Mouse (Mus musculus) left cerebral cortex, postnatal 36 days (tissue): Measurements from ENCODE around the gene Ssna1. TPM values are rescaled to one million over a fixed set of nuclear protein-coding genes. Genes with fewer than 3 reads are reported as not detected.

Experiments
- DNase-seq, 2 experiments: peaks; one replicate each; pipeline ENCODE4 v3.0.0; 2021 to 2022; ENCODE audit warnings: low spot score in 2 of 2, mixed read lengths in 1 of 2
- intact Hi-C: fragments of 180-260 bp; cut with DNase I; formaldehyde crosslinking; loops from one replicate; pipeline ENCODE4 v1.15.1; 2025
- total RNA-seq, 2 experiments: library from RNA; stranded (reverse); gene quantifications; 2 replicates each; pipeline ENCODE4 v1.2.3; 2021

Gene Ssna1
- total RNA-seq, 2 experiments from 2014 or later, result 60.1 to 68.3 TPM

DNA sequence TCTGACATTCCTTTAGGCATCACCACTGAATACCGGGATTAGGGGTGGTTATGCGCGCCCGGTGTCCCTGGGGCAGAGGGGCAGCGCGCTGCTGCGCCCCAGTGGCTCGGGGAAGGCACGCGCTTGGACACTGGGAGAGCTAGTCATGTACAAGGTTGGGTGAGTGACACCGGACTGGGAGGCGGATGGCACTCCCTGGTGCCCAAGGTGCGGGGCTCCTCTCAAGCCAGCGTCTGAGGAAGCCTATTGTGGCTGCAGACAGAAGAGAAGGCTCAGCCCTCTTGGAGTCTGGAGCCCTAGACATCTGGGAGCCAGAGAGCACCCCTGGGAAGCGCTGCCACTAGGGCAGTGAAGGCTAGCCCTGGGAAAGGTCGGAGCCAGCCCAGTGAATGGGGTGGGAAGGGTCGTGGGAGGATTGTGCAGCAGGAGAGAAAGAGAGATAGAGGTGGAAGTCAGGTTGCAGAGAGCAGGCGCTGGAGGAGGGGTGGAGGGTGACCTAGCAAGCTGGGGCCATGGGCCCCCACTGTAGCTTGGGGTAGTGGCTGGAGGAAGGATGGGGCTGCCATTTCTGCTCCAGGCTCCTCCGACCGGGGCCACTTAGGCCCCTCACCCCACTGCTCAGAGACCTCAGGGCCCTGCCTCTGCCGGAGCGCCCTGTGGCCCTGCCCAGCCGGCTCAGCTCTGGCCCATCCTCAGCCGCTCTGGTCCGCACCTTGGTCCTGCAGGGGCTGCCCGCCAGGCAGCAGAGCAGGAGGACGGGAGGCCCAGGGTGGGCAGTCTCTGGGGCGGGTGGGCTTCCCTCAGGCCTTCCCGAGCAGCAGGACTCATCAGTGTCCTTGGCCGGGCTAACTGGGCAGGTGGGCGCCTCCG lies 19.2 kb upstream of the Ssna1 start:
- intact Hi-C loops, result no loop called here
- no peak for DNase-seq

DNA sequence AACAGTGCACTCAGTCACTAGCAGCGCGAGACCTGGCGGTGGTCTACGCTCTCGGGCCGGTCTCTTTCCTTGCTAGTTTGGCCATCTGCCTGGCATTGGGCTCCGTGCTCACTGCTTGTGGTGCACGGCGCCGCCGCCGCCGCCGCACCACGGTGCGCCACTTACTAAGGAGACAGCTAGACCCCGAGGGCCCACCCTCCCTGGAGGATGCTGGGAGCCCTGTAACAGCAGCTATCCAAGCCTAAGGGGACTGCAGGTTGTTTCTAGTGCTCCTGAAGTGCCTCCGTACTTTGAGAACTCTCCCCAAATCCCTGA lies 18.5 kb upstream of the Ssna1 start:
- peak in 1 of 2 experiments; percentile 60 for DNase-seq
- intact Hi-C loops, result no loop called here

DNA sequence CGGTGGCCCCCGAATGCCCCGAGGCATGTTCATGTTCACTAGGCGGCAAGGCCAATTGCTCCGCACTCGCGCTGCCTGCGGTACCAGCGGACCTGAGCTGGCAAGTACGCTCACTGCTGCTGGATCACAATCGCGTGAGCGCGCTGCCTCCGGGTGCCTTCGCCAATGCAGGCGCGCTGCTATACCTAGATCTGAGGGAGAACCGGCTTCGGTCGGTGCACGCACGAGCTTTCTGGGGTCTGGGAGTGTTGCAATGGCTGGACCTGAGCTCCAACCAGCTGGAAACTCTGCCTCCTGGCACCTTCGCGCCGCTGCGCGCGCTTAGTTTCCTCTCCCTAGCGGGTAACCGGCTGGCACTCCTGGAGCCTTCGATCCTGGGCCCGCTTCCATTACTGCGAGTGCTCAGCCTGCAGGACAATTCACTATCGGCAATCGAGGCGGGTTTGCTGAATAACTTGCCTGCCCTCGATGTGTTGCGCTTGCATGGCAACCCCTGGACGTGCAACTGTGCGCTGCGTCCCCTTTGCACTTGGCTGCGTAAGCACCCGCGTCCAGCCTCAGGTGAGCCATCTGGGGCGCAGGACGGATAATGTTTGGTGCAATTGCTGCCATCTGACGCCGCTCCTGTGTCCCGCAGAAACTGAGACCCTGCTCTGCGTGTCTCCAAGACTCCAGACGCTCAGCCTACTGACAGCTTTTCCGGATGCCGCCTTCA lies 18.0 kb upstream of the Ssna1 start:
- DNase-seq, result peak; percentile 75 to 78
- intact Hi-C loops, result no loop called here

DNA sequence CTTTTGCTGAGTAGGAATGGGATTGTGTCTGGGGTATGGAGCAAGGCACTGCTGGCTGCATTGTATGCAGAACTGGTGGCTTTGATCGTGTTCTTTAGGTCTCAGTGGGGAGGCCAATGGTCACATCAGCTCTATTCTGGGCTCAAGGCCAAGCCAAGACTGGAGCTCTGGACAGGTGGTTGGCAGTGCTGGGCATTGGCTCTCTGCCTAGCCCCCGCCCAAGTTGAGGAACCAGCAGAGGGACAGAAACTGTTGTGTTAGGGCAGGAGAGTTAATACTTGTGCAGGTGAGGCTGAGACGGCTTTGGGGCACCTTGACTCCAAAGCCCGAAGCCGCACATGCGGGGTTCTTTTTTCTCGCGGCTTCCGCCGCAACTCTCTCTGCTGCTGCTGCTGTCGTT lies 17.4 kb upstream of the Ssna1 start, which contains the start of gene Lrrc26:
Lrrc26 (plus strand) TSS at position 265 of the 400 bp plus-strand sequence.
- intact Hi-C loops, result no loop called here
- DNase-seq, result no peak

DNA sequence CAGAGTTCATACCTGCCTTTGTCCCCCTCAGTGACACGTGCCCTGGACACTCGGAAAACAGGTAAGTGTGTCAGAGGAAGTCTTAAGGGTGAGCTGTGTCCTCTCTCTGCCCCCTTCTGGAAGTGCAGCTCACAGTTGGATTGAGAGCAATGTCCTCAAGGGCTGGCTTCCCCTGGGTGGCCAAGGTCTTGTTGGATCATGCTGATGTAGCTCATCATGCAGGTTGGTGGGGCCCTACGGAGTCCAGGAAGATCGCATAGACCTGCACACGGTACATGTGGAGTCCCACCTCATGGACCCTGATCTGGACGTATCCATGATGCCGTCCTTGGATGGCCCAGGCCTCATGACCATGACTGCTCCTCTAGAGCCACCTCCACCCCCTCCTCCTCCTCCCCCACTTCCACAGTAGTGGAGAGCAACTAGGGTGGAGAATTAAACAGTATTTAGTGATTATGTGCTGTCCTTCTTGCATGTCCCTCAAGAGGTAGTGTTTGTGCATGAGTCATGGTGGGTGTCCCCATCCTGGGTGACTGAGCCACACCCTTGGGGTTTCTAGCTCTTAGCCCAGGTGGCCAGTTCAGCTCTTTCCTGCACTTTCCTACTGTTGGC lies 16.6 kb upstream of the Ssna1 start:
- no peak for DNase-seq
- intact Hi-C loops, result no loop called here

DNA sequence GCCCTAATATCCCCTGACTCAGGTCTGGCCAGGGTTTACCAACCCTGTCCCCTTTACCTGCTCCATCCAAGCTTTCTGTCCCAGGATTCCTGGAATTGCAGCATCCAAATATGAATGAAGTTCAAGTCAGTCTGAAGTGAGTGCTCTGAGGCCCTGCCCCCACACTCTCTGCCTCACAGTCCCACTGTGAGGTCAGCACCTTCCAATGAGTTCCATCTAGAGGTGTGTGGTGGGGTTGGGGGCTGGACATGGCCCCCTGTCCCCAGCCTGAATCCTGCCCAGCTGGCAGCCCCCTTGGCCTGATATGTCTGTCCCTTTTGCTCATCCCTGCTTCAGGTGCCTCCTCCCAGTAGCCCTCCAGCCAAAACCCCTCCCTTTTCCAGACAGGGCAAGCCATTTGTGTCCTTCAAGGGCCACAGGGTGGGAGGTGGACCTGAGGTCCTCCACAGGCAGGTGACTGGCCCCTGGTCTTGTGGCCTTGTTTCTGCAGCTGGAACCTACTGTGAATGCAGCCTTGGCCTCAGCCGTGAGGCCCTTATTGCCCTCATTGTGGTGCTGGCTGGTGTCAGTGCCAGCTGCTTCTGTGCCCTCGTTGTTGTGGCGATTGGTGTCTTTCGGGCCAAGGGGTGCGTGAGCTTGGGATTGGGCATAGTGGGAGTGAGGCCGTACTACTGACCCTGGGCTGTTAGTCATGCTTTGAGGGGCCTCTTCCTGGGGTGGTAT lies 15.8 kb upstream of the Ssna1 start, which contains the start of gene Tmem210:
Tmem210 (plus strand) TSS at position 219 of the 723 bp plus-strand sequence.
- intact Hi-C loops, result no loop called here
- DNase-seq, result no peak

DNA sequence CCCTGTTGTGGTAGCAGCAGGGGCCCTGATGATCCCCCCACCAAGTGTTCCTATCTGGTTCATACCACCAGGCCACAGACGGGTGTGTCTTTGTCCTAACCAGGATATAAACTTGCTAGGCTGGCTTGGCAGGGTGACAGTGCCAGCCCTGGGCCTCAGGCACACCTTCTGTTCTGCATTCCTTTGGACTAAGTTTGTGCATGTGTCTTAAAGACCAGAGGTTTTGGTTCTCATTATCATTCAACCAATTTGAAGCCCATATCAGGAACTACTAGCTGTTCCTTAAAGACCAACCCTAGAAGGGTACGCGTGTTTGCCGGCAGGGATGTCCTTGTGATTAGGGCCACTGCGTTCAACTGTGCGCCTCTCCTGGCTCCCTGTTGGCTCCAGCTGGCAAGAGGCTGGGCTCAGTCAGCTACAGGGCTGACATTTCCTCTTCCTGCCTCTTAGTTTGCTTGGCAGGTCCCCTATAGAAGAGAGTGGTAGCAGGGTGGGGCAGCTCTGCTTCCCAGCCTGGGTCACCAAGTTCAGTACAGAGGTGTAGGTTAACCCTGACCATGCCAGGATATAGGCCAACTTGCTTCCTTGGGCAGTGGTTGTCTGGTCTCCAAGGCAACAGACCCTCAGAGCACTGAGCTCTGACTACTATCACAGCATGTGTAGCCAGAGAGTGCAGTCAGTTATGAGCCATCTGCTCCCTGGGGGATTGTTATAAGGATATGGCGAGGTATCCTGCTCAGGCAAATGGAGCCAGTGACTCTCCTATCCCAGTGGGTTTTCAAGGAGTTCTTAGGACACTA lies 14.8 kb upstream of the Ssna1 start:
- intact Hi-C loops, result no loop called here
- no peak for DNase-seq

DNA sequence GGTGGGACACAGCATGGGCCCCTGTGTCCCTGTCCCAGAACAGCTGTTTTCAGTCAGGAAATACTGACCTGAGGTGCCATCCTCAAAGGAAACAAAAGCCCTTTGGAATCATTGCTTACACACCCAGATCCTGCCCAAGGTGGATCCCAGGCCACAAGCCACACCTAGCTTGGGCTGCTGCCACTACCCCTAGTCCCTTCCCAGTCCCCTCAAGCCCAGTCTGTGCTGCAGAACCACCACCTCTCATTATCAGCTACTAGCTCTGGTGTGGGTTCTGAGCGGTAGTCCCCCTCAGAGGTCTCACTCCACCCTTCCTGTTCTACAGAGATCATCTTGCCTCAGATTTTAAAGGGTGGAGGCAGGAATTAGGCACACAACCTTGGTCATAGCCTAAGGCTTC lies 14.1 kb upstream of the Ssna1 start:
- intact Hi-C loops, result no loop called here
- no peak for DNase-seq

DNA sequence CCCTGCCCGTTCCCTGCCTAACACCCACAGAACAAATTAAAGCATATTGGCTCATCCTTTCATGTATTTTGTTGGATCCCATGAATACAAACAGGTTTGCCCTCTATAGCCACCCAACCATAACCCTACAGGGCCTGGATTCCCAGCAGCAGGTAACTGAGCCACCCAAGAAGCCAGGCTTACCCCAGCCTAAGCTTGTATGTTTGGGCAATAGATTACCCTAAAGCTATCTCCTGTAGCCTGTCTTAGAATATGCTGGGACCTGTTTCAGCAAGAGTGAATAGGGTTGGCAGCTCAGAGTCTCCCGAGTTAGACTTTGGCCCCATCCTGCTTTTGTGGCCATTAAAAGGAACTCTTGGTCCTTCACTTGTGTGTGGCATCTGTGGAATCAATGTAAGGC lies 13.3 kb upstream of the Ssna1 start:
- intact Hi-C loops, result no loop called here
- no peak for DNase-seq

DNA sequence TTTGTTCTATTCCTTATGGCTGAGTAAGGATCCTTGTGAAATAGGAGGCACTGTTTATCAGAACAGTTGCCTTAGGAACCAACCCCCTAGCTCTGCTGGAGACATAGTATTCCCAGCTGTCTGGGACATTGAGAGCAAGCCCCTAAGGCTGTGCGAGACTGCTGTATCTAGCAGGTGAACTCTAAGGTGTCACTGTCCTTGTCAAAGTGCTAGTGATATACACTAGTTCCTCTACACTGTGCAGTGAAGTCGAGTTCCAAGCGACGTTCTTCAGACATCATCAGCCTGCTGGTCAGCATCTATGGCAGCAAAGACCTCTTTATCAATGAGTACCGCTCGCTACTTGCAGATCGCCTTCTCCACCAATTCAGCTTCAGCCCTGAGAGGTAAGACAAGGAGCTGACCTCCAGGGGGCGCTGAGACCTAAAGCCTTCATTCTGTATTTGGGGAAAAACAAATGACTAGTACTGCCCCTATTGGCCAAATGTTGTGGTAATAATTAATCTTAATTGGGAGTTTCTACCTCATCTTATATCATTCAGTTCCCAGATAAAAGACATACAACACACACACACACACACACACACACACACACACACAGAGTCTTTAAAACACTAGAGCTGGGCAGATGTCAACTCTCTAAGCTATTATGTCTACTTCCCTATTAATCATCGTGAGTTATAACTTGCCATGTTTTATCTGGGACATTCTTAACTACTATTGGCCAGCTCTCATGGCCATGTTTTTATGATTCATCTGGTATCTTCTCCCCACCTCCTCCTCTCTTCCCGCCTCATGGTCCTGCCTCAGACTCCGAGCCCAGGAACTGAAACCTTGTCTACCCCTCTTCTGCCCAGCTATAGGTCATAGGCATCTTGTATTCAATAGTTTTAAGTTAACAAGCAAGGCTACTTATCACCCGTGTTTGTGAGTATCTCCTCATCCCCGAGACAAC lies 7.0 kb upstream of the Ssna1 start:
- DNase-seq, result peak in 1 of 2 experiments; percentile 74
- intact Hi-C loops, result loop anchor here (5.0 kb wide), 1 partner anchor 123 kb away; no protein-coding TSS in a partner anchor

DNA sequence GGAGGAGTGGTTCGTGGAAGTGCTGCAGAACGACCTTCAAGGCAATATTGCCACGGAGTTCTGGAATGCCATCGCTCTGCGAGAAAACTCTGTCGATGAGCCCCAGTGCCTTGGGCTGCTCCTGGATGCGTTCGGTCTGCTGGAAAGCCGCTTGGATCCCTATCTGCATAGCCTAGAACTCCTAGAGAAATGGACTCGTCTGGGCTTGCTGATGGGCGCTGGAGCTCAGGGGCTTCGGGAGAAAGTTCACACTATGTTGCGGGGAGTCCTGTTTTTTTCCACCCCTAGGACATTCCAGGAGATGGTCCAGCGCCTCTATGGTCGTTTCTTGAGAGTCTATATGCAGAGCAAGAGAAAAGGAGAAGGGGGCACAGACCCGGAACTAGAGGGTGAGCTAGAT lies 772 bp upstream of the Ssna1 start:
- intact Hi-C loops, result loop anchor here (1.0 to 5.0 kb wide), 2 partner anchors 20 to 59 kb away; partner anchors contain the start of gene Man1b1
- no peak for DNase-seq

DNA sequence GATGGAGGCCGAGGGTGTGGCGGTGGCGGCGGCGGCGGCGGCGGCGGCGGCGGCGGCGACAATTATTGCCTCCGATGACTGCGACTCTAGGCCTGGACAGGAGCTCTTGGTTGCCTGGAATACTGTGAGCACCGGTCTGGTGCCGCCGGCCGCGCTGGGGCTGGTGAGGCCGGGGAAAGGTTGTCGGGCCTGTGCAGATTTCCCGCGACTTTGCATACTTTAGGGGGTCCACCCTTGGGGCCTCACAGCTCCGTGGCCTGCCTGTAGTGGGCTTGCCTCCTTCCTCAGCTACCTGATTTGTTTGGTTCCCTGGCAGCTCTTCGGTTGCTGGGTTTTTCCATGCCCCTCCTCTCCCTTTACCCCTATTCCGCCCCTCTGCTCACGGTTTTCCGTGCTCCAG lies 277 bp upstream of the Ssna1 start:
- intact Hi-C loops, result loop anchor here (5.0 kb wide), 1 partner anchor 60 kb away; the partner anchor contains the start of gene Man1b1
- no peak for DNase-seq

DNA sequence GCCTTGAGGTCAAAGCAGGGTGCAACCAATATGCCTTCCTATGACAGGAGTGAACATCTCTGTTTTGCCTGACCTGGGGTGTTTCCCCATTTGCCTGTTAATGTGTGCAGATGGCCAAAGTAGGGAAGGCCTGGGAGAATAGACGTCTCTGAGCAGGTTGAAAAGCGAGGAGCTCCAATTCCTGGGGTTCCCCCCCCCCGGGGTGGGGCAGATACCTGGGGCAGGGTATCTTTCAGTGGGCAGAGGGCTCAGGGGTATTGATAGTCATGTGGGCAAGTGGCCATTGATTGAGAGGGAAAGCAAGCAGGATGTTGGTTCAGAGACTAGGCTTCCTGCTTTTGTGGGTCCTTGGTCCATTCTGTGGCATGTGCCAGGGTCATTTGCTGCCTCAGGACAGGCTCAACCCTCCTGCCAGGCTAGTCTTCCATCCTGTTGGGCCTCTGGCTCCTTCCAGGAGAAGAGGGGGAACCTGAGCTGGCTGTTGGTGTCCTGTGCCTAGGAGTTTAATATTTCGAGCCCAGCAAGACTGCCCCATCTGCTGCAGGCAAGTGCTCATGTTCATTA lies 4.4 kb downstream of the Ssna1 start:
- no peak for DNase-seq
- intact Hi-C loops, result no loop called here

DNA sequence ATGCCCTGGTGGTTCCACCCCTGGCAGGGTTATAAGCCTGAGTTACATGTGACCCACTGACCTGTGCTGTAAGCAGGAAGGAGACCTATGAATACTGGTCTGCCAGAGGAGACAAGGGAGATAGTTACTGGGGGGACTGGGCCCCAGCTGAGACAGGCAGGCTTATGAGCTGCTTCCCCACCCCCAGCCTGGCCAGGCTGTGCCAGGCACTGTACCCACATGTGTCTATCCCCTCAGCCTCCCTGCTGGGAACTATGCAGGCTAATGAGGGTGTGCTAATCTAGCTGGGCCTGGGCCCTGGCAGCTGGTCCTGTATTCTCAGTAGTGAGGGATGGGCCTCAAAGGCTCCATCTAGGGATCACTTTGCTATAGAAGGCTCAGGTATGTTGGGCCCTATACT lies 5.0 kb downstream of the Ssna1 start:
- DNase-seq, result no peak

DNA sequence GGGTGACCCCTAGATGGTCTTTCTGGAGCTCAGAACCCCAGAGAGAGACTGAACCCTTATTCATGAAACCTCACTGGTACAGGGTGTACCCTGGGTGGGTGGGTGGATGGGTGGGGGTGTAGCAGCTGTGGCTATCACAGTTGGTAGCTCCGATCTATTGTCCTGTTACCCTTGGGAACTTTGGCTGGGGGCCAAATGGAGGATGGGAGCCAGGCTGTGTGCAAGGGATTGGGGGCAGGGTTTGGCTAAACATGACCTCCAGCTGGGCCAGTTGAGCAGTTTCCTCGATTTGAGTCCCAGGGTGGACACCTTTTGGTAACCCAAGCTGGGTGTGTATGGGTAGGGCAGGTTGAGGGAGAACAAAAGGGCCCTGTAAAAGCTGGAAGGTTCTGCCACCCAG lies 5.5 kb downstream of the Ssna1 start:
- DNase-seq, result peak in 1 of 2 experiments; percentile 54
- intact Hi-C loops, result no loop called here

More for the DNA sequence above, 5.0 kb downstream of the Ssna1 start:
- intact Hi-C loops, result no loop called here

DNA sequence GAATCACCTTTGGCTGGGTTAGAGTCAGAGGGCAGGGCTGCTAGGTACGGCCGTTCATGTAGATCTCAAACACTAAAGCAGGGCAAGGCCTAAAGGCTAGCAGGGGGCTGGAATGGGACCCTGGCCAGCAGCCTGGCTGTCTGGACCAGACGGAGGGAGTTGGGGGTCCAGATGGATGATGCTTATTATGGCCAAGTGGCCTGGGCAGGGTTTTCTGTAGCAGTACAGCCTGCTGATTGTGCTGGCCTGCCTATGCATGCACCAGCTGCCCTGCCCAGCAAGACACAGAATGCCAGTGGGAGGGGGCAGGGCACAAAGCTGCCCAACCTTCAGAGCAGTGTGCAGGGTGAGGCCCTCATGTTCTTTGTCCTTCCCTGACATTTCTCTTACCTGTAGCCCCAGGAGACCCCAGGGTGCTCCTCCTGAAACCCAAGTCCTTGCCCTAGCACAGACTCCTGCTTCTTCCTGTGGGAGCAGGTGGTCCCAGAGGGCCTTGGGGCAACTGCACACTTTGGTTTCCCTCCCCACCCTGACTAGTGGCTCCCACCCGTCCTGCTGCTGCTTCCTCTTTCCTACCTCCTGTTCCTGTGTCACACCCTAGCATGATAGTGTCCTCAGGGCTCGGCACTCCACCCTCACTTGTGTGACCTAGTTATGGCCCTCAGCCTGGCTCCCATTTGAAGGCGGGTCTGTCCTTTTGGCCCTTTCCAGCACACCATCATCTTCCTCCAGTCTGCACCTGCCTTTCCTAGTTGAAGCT lies 6.2 kb downstream of the Ssna1 start:
- intact Hi-C loops, result no loop called here
- no peak for DNase-seq

DNA sequence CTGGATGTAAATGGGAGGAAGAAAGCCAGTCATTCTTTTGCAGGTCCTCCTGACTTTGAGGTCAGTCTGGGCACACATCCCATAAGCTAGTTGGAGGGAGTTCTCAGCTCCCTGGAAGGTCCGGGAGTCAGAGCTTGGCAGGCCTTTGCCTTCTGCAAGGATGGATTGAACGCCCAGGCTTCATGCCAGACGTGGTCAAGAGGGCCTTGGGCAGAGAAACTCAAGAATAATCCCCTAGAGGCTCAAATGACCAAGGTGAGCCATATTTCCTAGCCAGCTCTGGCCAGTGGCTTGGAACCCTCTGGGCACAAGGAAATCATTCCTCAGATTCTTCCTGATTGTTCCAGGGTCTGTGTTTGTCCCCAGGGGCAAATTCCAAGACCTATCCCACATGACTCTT lies 7.4 kb downstream of the Ssna1 start:
- intact Hi-C loops, result no loop called here
- no peak for DNase-seq
